Comparison of ENCODE assay signal across 7 mouse cellular contexts in the genomic region with DNA sequence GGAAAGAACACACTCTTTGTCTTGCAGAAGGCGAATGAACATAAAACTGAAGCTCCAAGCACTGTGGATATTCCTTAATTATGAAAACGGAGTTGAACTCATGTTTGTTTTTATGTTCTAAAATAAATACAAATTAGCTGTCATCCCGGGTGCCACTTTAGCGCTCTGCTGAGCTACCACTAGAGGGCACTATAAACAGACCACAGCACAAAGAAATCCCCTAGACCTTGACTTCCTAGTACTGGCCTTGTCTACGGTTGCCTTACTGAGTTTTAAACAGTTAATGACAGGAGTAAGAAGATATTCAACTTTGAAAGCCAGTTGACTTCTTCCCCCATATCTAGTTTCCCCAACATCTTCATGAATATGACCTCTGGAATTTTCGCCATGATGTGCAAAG. TPM values are rescaled to one million over a fixed set of nuclear protein-coding genes. Genes with fewer than 3 reads are reported as not detected.
DNase-seq lines count a peak whose midpoint lies in the region; ATAC-seq and TF ChIP-seq lines count a peak whose summit lies in the region.

No protein-coding gene starts in this region.

- DNase-seq in neural tube, embryonic 10.5 days (ENCODE audit: extremely low spot score, low spot score) = peak; percentile 37
- peak; percentile 20 for DNase-seq in Muller cell, postnatal 12 days (ENCODE audit: inconsistent ontology term)
- DNase-seq in cerebellum, adult 11-12 months = peak; percentile 7
- DNase-seq in heart, postnatal 10 days = peak; percentile 55 to 63
- DNase-seq in layer of hippocampus, postnatal 14 days (ENCODE audit: low spot score in 2 of 2) = peak; percentile 35 to 66
- DNase-seq in midbrain, postnatal 0 days (ENCODE audit: low spot score) = peak; percentile 58

- 0 out of 2 replicates have a peak, but pooled peaks cover 7% of the 10 kb centered on the region for H3K4me1 ChIP-seq in neural tube, embryonic 15.5 days
- no peaks in the 10 kb centered on the region for H3K4me1 ChIP-seq in midbrain, postnatal 0 days (ENCODE audit: insufficient read depth, low read length)

- H3K27ac ChIP-seq in neural tube, embryonic 15.5 days (replicated peaks) = no peak overlapping the region
- no peak overlapping the region for H3K27ac ChIP-seq in midbrain, postnatal 0 days (ENCODE audit: low read depth, low read length)

- H3K27me3 ChIP-seq in neural tube, embryonic 15.5 days (replicated peaks) = no peaks in the 10 kb centered on the region
- H3K27me3 ChIP-seq in midbrain, postnatal 0 days (ENCODE audit: insufficient read depth, low read length) = no peaks in the 10 kb centered on the region

- no peaks in the 10 kb centered on the region for H3K36me3 ChIP-seq in neural tube, embryonic 15.5 days
- H3K36me3 ChIP-seq in midbrain, postnatal 0 days (ENCODE audit: insufficient read depth, low read length) = no peaks in the 10 kb centered on the region

- H3K4me2 ChIP-seq in neural tube, embryonic 15.5 days = no peak overlapping the region
- no peak overlapping the region for H3K4me2 ChIP-seq in midbrain, postnatal 0 days (ENCODE audit: low read depth, low read length, poor library complexity, severe bottlenecking)

- H3K9ac ChIP-seq in neural tube, embryonic 15.5 days (replicated peaks) = no peak overlapping the region
- H3K9ac ChIP-seq in midbrain, postnatal 0 days (replicated peaks; ENCODE audit: low read length, poor library complexity, severe bottlenecking) = no peak overlapping the region

- 18% methylated on average over 6 of the region's 6 CpGs for WGBS in neural tube, embryonic 15.5 days
- WGBS in midbrain, postnatal 0 days = 23% methylated on average over 6 of the region's 6 CpGs

- intact Hi-C loops in heart, postnatal 10 days (cut with DNase I) = loop anchor here (1.0 kb wide), 2 partner anchors 101 to 172 kb away; a partner anchor contains a TSS

- no peak overlapping the region for H3K4me3 ChIP-seq in neural tube, embryonic 15.5 days (replicated peaks)
- H3K4me3 ChIP-seq in midbrain, postnatal 0 days (ENCODE audit: low read depth, low read length) = no peak overlapping the region

- no peaks in the 10 kb centered on the region for H3K9me3 ChIP-seq in neural tube, embryonic 15.5 days (replicated peaks)
- H3K9me3 ChIP-seq in midbrain, postnatal 0 days (ENCODE audit: low read length) = no peaks in the 10 kb centered on the region

- peak; percentile 87 for TF ChIP-seq CTCF in midbrain, postnatal 0 days (IDR thresholded peaks at IDR 0.05)

- ATAC-seq in neural tube, embryonic 15.5 days (ENCODE audit: low FRiP score) = no peak
- no peak for ATAC-seq in midbrain, postnatal 0 days (ENCODE audit: low FRiP score)

RNA-seq across cellular contexts. Expression of a gene that starts 29.9 kb away (rescaled TPM):
- 0.49 and 1.8 TPM in 2 replicates for polyA plus RNA-seq in neural tube, embryonic 15.5 days (2015; fragmentation: Nextera tagmentation; extraction: Ambion mirVana)
- 10 to 100 TPM; 16.0 to 17.0 TPM for total RNA-seq in heart, postnatal 10 days (2021)
- total RNA-seq in layer of hippocampus, postnatal 14 days (2021) = 1 to 10 TPM; 1.2 to 1.5 TPM
- total RNA-seq in midbrain, postnatal 0 days (2014; rRNA removed) = not detected in 2 replicates
- 0.82 and 1.0 TPM in 2 replicates for polyA plus RNA-seq in midbrain, postnatal 0 days (2015; fragmentation: Nextera tagmentation; extraction: Ambion mirVana)

Comparison
In these comparisons a context has a peak if more than half of its experiments do, and no peak if none do; other contexts are left out.
1. DNase-seq: peak in every context shown above with its lines; median percentile 59 in heart, postnatal 10 days; 58 in midbrain, postnatal 0 days; 50 in layer of hippocampus, postnatal 14 days; 37 in neural tube, embryonic 10.5 days; 20 in Muller cell, postnatal 12 days; 7 in cerebellum, adult 11-12 months.
2. RNA of a gene that starts 29.9 kb away (total RNA-seq): 16.0 to 17.0 TPM in heart, postnatal 10 days; 1.2 to 1.5 TPM in layer of hippocampus, postnatal 14 days and not detected in midbrain, postnatal 0 days; every median in the first group is over 4 times any median in the second.